In genomic region chr6:90463228-90463862, GRCm38 (mm10) we compare ENCODE assay signal across 8 mouse cellular contexts. TPM values are rescaled to one million over a fixed set of nuclear protein-coding genes. Genes with fewer than 3 reads are reported as not detected.
DNase-seq lines count a peak whose midpoint lies in the region; ATAC-seq lines count a peak whose summit lies in the region.

No protein-coding gene starts in this region.

- peaks cover 27% of the 10 kb centered on the region for H3K4me1 ChIP-seq in hindbrain, embryonic 10.5 days (replicated peaks)

- peaks cover 55% of the 10 kb centered on the region for H3K27me3 ChIP-seq in hindbrain, embryonic 10.5 days (ENCODE audit: insufficient read depth, poor library complexity, severe bottlenecking)

- peak overlapping the region; percentile 85 for H3K27ac ChIP-seq in hindbrain, embryonic 10.5 days

- ATAC-seq in monocyte, adult 5-6 weeks (replicated peaks; ENCODE audit: insufficient number of reproducible peaks, low FRiP score, low TSS enrichment, poor library complexity, severe bottlenecking) = no peak

- DNase-seq in ZHBTc4 (ENCODE audit: low read depth, low spot score) = peak; percentile 69
- peak; percentile 61 to 63 for DNase-seq in cerebellum, postnatal 14 days
- DNase-seq in frontal cortex, postnatal 14 days (ENCODE audit: low spot score in 2 of 2) = peak; percentile 73 to 83
- peak; percentile 73 for DNase-seq in hindbrain, embryonic 10.5 days (ENCODE audit: low spot score)
- DNase-seq in layer of hippocampus, adult 9-10 months (ENCODE audit: low spot score) = peak; percentile 66
- DNase-seq in lung, adult 18-20 months = peak; percentile 97 to 98
- DNase-seq in ovary, postnatal 10 days (ENCODE audit: low spot score) = peak; percentile 75

- peak overlapping the region; percentile 76 for H3K4me3 ChIP-seq in hindbrain, embryonic 10.5 days

- no peaks in the 10 kb centered on the region for H3K9me3 ChIP-seq in hindbrain, embryonic 10.5 days

- 0 out of 2 replicates have a peak, but pooled peaks cover 3% of the 10 kb centered on the region for H3K36me3 ChIP-seq in hindbrain, embryonic 10.5 days

- WGBS in hindbrain, embryonic 10.5 days = 1% methylated on average over 31 of the region's 31 CpGs

RNA-seq across cellular contexts. Expression of gene Klf15, which starts 1.0 kb away (rescaled TPM):
- 4.1 and 4.9 TPM in 2 replicates for polyA plus RNA-seq in hindbrain, embryonic 10.5 days (2016; fragmentation: Nextera tagmentation; extraction: Ambion mirVana)
- not detected in 3 replicates for total RNA-seq in monocyte, adult 5-6 weeks (2017)

RNA-seq across cellular contexts. Expression of gene Aldh1l1, which starts 22.9 kb away (rescaled TPM):
- polyA plus RNA-seq in hindbrain, embryonic 10.5 days (2016; fragmentation: Nextera tagmentation; extraction: Ambion mirVana) = 1.7 and 2.9 TPM in 2 replicates
- 0.68 to 2.9 TPM in 2 of 3 replicates, not detected in the other for total RNA-seq in monocyte, adult 5-6 weeks (2017)

RNA-seq across cellular contexts. Expression of gene Cfap100, which starts 34.7 kb away (rescaled TPM):
- polyA plus RNA-seq in hindbrain, embryonic 10.5 days (2016; fragmentation: Nextera tagmentation; extraction: Ambion mirVana) = 1.2 and 2.0 TPM in 2 replicates
- total RNA-seq in monocyte, adult 5-6 weeks (2017) = not detected in 3 replicates
